Mouse (Mus musculus) MEL (cell line): ENCODE measurements at regions not wholly inside any gene's neighbourhood (a gene's known extent, or its start where the extent isn't known, plus 50 kb on each side); places are given as distances from the start of the nearest gene placed in this dataset.

Experiments
- DNase-seq: peaks from one replicate; pipeline ENCODE4 v3.0.0; 2011; ENCODE audit warnings: low read depth, low spot score
- H3K27ac ChIP-seq: 2 replicates; pipeline ENCODE4 v1.5.1; 2012; ENCODE audit warnings: low read depth, mild to moderate bottlenecking, control low read depth, low read length, moderate library complexity; ENCODE audit not compliant: control insufficient read depth
- H3K27me3 ChIP-seq, 2 experiments: fragments of 150-350 bp in 1 of 2; sonication (generic) in 1 of 2; 2 replicates each; pipeline ENCODE4 v1.6.1; 2012; ENCODE audit warnings: low read length in 2 of 2, mild to moderate bottlenecking in 2 of 2, improper control_type of control experiment in 1 of 2, moderate library complexity in 1 of 2; ENCODE audit not compliant: insufficient read depth in 2 of 2, control insufficient read depth in 1 of 2
- H3K36me3 ChIP-seq, 2 experiments: 2 replicates each; pipeline ENCODE4 v1.6.1; 2012 to 2014; ENCODE audit warnings: low read length in 2 of 2, improper control_type of control experiment in 1 of 2, inconsistent platforms in 1 of 2, mild to moderate bottlenecking in 1 of 2; ENCODE audit not compliant: insufficient read depth in 2 of 2, control insufficient read depth in 1 of 2
- H3K4me1 ChIP-seq, 2 experiments: fragments of 150-350 bp in 1 of 2; sonication (generic) in 1 of 2; 2 replicates each; pipeline ENCODE4 v1.6.1; 2012; ENCODE audit warnings: low read length in 2 of 2, improper control_type of control experiment in 1 of 2, mild to moderate bottlenecking in 1 of 2; ENCODE audit not compliant: insufficient read depth in 2 of 2, control insufficient read depth in 1 of 2
- H3K4me3 ChIP-seq, 2 experiments: fragments of 150-350 bp in 1 of 2; sonication (generic) in 1 of 2; 2 replicates each; pipeline ENCODE4 v1.5.1; 2012; ENCODE audit warnings: low read depth in 2 of 2, low read length in 2 of 2, mild to moderate bottlenecking in 2 of 2, moderate library complexity in 2 of 2, control low read depth in 1 of 2, improper control_type of control experiment in 1 of 2; ENCODE audit not compliant: control insufficient read depth in 1 of 2, insufficient read depth in 1 of 2
- H3K79me2 ChIP-seq: 2 replicates; pipeline ENCODE4 v1.6.1; 2012; ENCODE audit warnings: mild to moderate bottlenecking, low read length, moderate library complexity; ENCODE audit not compliant: control insufficient read depth, poor library complexity, insufficient read depth
- H3K9ac ChIP-seq: 2 replicates; pipeline ENCODE4 v1.6.1; 2012; ENCODE audit warnings: low read depth, mild to moderate bottlenecking, control low read depth, low read length, moderate library complexity; ENCODE audit not compliant: control insufficient read depth, poor library complexity, severe bottlenecking
- H3K9me3 ChIP-seq: fragments of 150-350 bp; sonication (generic); replicated peaks from 2 replicates; pipeline ENCODE4 v1.6.1; 2012; ENCODE audit warnings: mild to moderate bottlenecking, low read length, improper control_type of control experiment, moderate library complexity; ENCODE audit not compliant: insufficient read depth
- CHD1 ChIP-seq: IDR thresholded peaks from 2 replicates; pipeline ENCODE4 v1.6.1; 2012; ENCODE audit warnings: low read depth, mild to moderate bottlenecking, inconsistent platforms, low read length, improper control_type of control experiment
- CHD2 ChIP-seq: IDR thresholded peaks from 2 replicates; pipeline ENCODE4 v1.6.1; 2011; ENCODE audit warnings: low read length, improper control_type of control experiment
- EP300 ChIP-seq, 2 experiments: IDR thresholded peaks; 2 replicates each; pipeline ENCODE4 v1.6.1; 2011; ENCODE audit warnings: improper control_type of control experiment in 2 of 2, low read length in 2 of 2, low read depth in 1 of 2, mild to moderate bottlenecking in 1 of 2
- ETS1 ChIP-seq: IDR thresholded peaks from 2 replicates; pipeline ENCODE4 v1.6.1; 2012; ENCODE audit warnings: low read depth, mild to moderate bottlenecking, inconsistent platforms, low read length, improper control_type of control experiment, moderate library complexity
- JUND ChIP-seq: IDR thresholded peaks from 2 replicates; pipeline ENCODE4 v1.6.1; 2011; ENCODE audit warnings: low read depth, mild to moderate bottlenecking, improper control_type of control experiment, low read length
- MAFK ChIP-seq: IDR thresholded peaks from 2 replicates; pipeline ENCODE4 v1.6.1; 2011; ENCODE audit warnings: low read depth, mild to moderate bottlenecking, low read length, improper control_type of control experiment, borderline replicate concordance
- MAZ ChIP-seq: IDR thresholded peaks from 2 replicates; pipeline ENCODE4 v1.6.1; 2012; ENCODE audit warnings: low read depth, mild to moderate bottlenecking, inconsistent platforms, low read length, improper control_type of control experiment
- NRF1 ChIP-seq: IDR thresholded peaks from 2 replicates; pipeline ENCODE4 v1.6.1; 2014; ENCODE audit warnings: low read depth, mild to moderate bottlenecking, inconsistent platforms, low read length, improper control_type of control experiment, moderate library complexity; ENCODE audit not compliant: poor library complexity, insufficient read depth, severe bottlenecking
- TAL1 ChIP-seq: IDR thresholded peaks from 2 replicates; pipeline ENCODE4 v1.6.1; 2012; ENCODE audit warnings: mild to moderate bottlenecking, inconsistent platforms, low read length, moderate library complexity, mixed read lengths
- TCF12 ChIP-seq: IDR thresholded peaks from 2 replicates; pipeline ENCODE4 v1.6.1; 2014; ENCODE audit warnings: low read depth, mild to moderate bottlenecking, inconsistent platforms, low read length, improper control_type of control experiment, moderate library complexity
- UBTF ChIP-seq: IDR thresholded peaks from 2 replicates; pipeline ENCODE4 v1.6.1; 2012; ENCODE audit warnings: low read depth, mild to moderate bottlenecking, inconsistent platforms, low read length, improper control_type of control experiment, moderate library complexity, borderline replicate concordance; ENCODE audit not compliant: insufficient read depth
- ZC3H11A ChIP-seq: IDR thresholded peaks from 2 replicates; pipeline ENCODE4 v1.6.1; 2012; ENCODE audit warnings: low read depth, mild to moderate bottlenecking, inconsistent platforms, low read length, improper control_type of control experiment
- ZNF384 ChIP-seq: IDR thresholded peaks from 2 replicates; pipeline ENCODE4 v1.6.1; 2012; ENCODE audit warnings: low read depth, mild to moderate bottlenecking, inconsistent platforms, low read length, improper control_type of control experiment

DNA sequence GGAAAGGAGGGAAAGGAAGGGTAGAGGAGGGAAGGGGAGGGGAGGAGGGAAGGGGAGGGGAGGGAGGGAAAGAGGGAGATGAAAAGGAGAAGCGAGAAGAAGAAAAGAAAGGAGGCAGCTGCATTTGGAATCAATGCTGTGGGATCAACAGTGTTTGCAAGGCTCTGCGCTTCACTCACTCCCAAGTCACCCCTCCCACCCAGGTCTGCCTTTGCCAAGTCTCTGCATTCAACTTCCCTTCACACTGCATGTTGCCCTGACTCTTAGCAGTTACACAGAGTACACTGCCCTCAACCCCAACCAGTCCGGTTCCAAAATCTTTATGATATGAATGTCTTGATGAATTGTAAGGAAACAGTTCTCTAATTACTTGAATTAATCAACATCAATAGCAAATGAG, 376.9 kb downstream of the Adgrl2 start:
- no peak for DNase-seq

DNA sequence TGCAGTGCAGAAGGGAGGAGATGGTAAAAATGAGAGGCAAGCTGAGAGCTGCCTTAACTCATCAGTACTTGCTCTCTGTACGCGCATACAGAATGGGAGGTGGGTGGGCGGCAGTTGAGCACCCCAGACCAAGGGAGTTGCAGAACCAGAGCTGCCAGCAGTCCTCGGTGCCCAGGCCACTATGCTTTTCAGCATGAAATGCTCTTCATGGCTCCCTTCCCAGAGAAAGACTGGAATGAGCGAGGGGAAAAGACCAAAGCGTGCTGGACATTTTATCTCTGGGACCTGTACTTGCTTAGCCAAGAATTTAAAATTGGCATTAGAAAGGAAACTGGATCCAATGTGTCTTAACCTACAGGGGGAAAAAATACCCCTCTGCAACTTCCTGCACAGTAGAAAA, 387.1 kb downstream of the Adgrl2 start:
- no peak overlapping the region for H3K27ac ChIP-seq
- H3K79me2 ChIP-seq = no peaks in the 10 kb centered on the region
- H3K9me3 ChIP-seq = no peaks in the 10 kb centered on the region

More for the DNA sequence above, 376.9 kb downstream of the Adgrl2 start:
- no peak overlapping the region for H3K9ac ChIP-seq
- H3K9me3 ChIP-seq = no peaks in the 10 kb centered on the region
- H3K27ac ChIP-seq = no peak overlapping the region
- no peak overlapping the region for H3K4me3 ChIP-seq
- H3K36me3 ChIP-seq = no peaks in the 10 kb centered on the region
- H3K4me1 ChIP-seq = no peaks in the 10 kb centered on the region
- H3K79me2 ChIP-seq = no peaks in the 10 kb centered on the region
- H3K27me3 ChIP-seq = no peaks in the 10 kb centered on the region
- TF ChIP-seq TCF12 (no peak), TAL1 (no peak), CHD1 (no peak), ZNF384 (no peak), MAZ (no peak), MAFK (no peak), EP300 (IDR thresholded peaks at IDR 0.05; ENCODE audit: low read depth in 1 of 2, low read length in 2 of 2) (no peak), UBTF (no peak), NRF1 (no peak), ZC3H11A (no peak)

DNA sequence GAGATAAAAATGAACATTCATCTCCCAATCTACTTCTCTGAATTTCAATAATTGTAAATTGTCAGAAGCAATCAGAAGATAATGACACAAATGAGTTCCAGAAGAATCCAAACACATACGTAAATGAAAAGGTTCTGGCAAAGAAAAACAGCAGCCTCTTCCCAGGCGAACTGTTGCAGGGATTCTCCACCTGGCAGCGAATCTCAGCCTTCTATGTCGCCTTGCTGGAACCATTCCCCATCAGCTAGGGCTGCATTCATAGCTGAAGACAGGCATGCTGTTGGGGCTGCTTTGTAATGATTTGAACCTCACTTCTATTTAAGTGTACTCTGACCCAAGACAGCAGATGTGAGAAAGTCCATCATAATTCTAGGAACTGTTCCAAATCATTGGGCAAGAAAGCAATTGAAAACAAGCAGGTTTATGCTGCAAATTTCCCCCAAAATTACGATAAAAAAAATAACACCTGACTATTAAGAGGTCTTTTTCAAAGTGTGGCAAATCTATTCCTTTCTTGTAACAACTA, 387.6 kb downstream of the Adgrl2 start:
- H3K9me3 ChIP-seq = no peaks in the 10 kb centered on the region
- H3K4me1 ChIP-seq = no peaks in the 10 kb centered on the region
- H3K27me3 ChIP-seq = peaks cover 0 to 1% of the 10 kb centered on the region in 2 experiments; a peak in 1 of 4 replicates
- no peak overlapping the region for H3K9ac ChIP-seq
- no peak overlapping the region for H3K27ac ChIP-seq
- TF ChIP-seq CHD2 = no peak
- no peak overlapping the region for H3K4me3 ChIP-seq
- no peaks in the 10 kb centered on the region for H3K36me3 ChIP-seq
- no peak for DNase-seq
- no peaks in the 10 kb centered on the region for H3K79me2 ChIP-seq

More for the DNA sequence above, 387.1 kb downstream of the Adgrl2 start:
- no peak overlapping the region for H3K9ac ChIP-seq
- peaks cover 0 to 1% of the 10 kb centered on the region in 2 experiments; a peak in 1 of 4 replicates for H3K27me3 ChIP-seq
- DNase-seq = no peak
- TF ChIP-seq ETS1 = no peak
- no peak for TF ChIP-seq TCF12
- no peak for TF ChIP-seq CHD2
- TF ChIP-seq JUND = no peak
- H3K36me3 ChIP-seq = no peaks in the 10 kb centered on the region
- no peaks in the 10 kb centered on the region for H3K4me1 ChIP-seq
- no peak overlapping the region for H3K4me3 ChIP-seq
